Mouse (Mus musculus): ENCODE results near the gene Rassf2. TPM values are rescaled to one million over a fixed set of nuclear protein-coding genes. Genes with fewer than 3 reads are reported as not detected.
A peak's percentile ranks its signal among the peaks of the same experiment; 100 is the strongest.

Rassf2 gene
- polyA plus RNA-seq, 1 experiment from 2014 or later, result 25.2 TPM

DNA sequence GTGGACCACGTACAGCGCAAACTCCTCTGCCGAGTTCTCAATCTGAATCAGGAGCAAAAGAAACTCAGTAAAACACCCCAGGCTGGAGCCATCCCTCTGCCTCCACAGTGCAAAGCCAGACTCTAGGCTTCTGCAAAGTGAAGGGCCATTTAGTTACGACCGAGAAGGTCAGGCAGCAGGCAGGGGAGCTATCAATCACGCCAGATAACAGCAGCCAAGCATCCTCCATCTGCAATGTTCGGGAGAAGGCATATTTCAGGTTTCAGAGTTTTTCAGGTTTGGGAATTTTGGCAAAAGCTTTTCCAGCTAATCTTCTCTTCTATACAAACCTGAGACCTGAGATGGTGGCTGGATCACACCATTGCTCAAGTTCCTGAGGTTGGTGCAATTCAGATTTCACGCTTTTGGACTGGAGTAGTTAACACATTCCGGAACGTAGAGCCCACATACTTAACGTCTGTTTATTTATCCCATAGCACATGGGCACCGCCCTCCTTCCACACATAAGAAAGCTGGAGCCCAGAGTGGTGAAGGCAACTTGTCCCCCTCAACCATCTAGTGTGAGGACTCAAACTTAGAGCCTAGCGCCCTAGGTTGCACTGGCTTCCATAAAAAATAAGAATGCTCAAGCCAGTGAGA lies 28.2 kb downstream of the Rassf2 start:
- Histone ChIP-seq H3K27ac (ENCODE audit: low read depth, low read length) (no peak overlapping the region), H3K4me1 (ENCODE audit: control insufficient read depth, insufficient read depth, low read depth, low read length) (no peaks in the 10 kb centered on the region), H3K4me2 (ENCODE audit: low read length) (no peak overlapping the region), H3K36me3 (ENCODE audit: control insufficient read depth, insufficient read depth, low read length) (peaks cover 9% of the 10 kb centered on the region; the same call in 1 of the 2 replicates), H3K9ac (ENCODE audit: low read depth, low read length) (no peak overlapping the region), H3K27me3 (replicated peaks; ENCODE audit: control insufficient read depth, insufficient read depth, low read length) (no peaks in the 10 kb centered on the region), H3K9me3 (ENCODE audit: control insufficient read depth, low read length) (no peaks in the 10 kb centered on the region), H3K4me3 (ENCODE audit: low read length) (no peak overlapping the region)
- WGBS, result 82% methylated on average over 13 of the region's 13 CpGs
- no peak for ATAC-seq

GRCm38 (mm10) chr2:131997356-131997755 lies 32.7 kb downstream of the Rassf2 start:
- ATAC-seq, result no peak
- H3K9me3 ChIP-seq (ENCODE audit: control insufficient read depth, low read length), result no peaks in the 10 kb centered on the region
- H3K36me3 ChIP-seq (ENCODE audit: control insufficient read depth, insufficient read depth, low read length), result peaks cover 6% of the 10 kb centered on the region; the same call in 1 of the 2 replicates
- no peak overlapping the region for H3K9ac ChIP-seq (ENCODE audit: low read depth, low read length)
- H3K4me1 ChIP-seq (ENCODE audit: control insufficient read depth, insufficient read depth, low read depth, low read length), result no peaks in the 10 kb centered on the region; the same call in 1 of the 2 replicates
- H3K27ac ChIP-seq (ENCODE audit: low read depth, low read length), result no peak overlapping the region
- WGBS, result 31% methylated on average over 5 of the region's 5 CpGs
- no peaks in the 10 kb centered on the region for H3K27me3 ChIP-seq (replicated peaks; ENCODE audit: control insufficient read depth, insufficient read depth, low read length)
- no peak overlapping the region for H3K4me2 ChIP-seq (ENCODE audit: low read length)
- H3K4me3 ChIP-seq (ENCODE audit: low read length), result no peak overlapping the region

- no peak for ATAC-seq
- H3K4me1 ChIP-seq (ENCODE audit: control insufficient read depth, insufficient read depth, low read depth, low read length), result no peaks in the 10 kb centered on the region; the same call in 1 of the 2 replicates
- H3K27ac ChIP-seq (ENCODE audit: low read depth, low read length), result no peak overlapping the region
- WGBS, result 87% methylated on average over 7 of the region's 7 CpGs
- no peak overlapping the region for H3K9ac ChIP-seq (ENCODE audit: low read depth, low read length)
- H3K4me3 ChIP-seq (ENCODE audit: low read length), result no peak overlapping the region
- H3K9me3 ChIP-seq (ENCODE audit: control insufficient read depth, low read length), result no peaks in the 10 kb centered on the region
- no peak overlapping the region for H3K4me2 ChIP-seq (ENCODE audit: low read length)
- H3K36me3 ChIP-seq (ENCODE audit: control insufficient read depth, insufficient read depth, low read length), result peaks cover 6% of the 10 kb centered on the region; the same call in 1 of the 2 replicates
- H3K27me3 ChIP-seq (replicated peaks; ENCODE audit: control insufficient read depth, insufficient read depth, low read length), result no peaks in the 10 kb centered on the region
These were observed 33.7 kb downstream of the Rassf2 start for GRCm38 (mm10) chr2:131996369-131996768.

DNA sequence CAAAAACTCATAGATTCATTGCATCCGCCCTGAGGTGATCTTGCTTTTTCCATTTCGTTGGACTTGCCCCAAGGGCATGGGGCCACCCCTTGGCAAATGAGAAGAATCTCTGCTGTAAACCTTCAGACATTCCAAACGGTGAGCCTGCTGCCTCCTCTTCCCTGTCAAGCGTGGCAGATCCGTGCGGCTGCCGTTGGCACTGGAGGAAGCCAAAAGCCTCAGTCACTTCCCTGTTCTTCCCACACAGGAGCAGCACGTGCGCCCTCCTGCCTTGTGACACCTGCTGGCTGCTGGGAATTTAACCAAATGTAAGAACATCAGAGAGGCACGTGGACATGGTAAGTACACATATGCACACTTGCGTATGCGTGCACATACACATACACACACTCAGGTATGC lies 34.3 kb downstream of the Rassf2 start:
- H3K36me3 ChIP-seq (ENCODE audit: control insufficient read depth, insufficient read depth, low read length), result peaks cover 6% of the 10 kb centered on the region; the same call in 1 of the 2 replicates
- H3K9me3 ChIP-seq (ENCODE audit: control insufficient read depth, low read length), result no peaks in the 10 kb centered on the region
- H3K4me3 ChIP-seq (ENCODE audit: low read length), result no peak overlapping the region
- no peak for ATAC-seq
- 91% methylated on average over 12 of the region's 12 CpGs for WGBS
- H3K9ac ChIP-seq (ENCODE audit: low read depth, low read length), result no peak overlapping the region
- H3K4me2 ChIP-seq (ENCODE audit: low read length), result no peak overlapping the region
- no peaks in the 10 kb centered on the region for H3K27me3 ChIP-seq (replicated peaks; ENCODE audit: control insufficient read depth, insufficient read depth, low read length)
- no peak overlapping the region for H3K27ac ChIP-seq (ENCODE audit: low read depth, low read length)
- no peaks in the 10 kb centered on the region; the same call in 1 of the 2 replicates for H3K4me1 ChIP-seq (ENCODE audit: control insufficient read depth, insufficient read depth, low read depth, low read length)

DNA sequence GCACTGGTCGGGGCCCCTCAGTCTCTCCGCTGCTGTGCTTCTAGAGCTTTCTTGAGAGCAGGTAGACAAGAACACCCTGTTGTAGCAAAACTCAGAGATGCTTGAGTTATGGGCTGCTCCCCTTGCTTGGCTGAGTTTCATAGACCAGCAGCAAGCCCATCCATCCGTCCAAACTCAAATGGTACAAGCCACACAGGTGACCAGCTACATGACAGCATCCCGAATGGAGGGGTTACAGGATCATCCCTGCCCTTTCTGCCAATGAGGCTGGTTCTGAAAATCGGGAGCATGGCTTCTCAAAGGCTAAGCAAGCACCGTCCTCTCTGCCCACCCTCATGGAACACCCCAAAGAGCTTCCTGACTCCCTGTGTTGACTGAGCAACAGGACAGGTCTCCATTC lies 35.1 kb downstream of the Rassf2 start:
- Histone ChIP-seq H3K4me2 (ENCODE audit: low read length) (no peak overlapping the region), H3K27me3 (replicated peaks; ENCODE audit: control insufficient read depth, insufficient read depth, low read length) (no peaks in the 10 kb centered on the region), H3K4me1 (ENCODE audit: control insufficient read depth, insufficient read depth, low read depth, low read length) (no peaks in the 10 kb centered on the region; the same call in 1 of the 2 replicates), H3K9me3 (ENCODE audit: control insufficient read depth, low read length) (no peaks in the 10 kb centered on the region), H3K9ac (ENCODE audit: low read depth, low read length) (no peak overlapping the region), H3K27ac (ENCODE audit: low read depth, low read length) (no peak overlapping the region), H3K4me3 (ENCODE audit: low read length) (no peak overlapping the region), H3K36me3 (ENCODE audit: control insufficient read depth, insufficient read depth, low read length) (peaks cover 6% of the 10 kb centered on the region; the same call in 1 of the 2 replicates)
- 91% methylated on average over 6 of the region's 6 CpGs for WGBS
- no peak for ATAC-seq

DNA sequence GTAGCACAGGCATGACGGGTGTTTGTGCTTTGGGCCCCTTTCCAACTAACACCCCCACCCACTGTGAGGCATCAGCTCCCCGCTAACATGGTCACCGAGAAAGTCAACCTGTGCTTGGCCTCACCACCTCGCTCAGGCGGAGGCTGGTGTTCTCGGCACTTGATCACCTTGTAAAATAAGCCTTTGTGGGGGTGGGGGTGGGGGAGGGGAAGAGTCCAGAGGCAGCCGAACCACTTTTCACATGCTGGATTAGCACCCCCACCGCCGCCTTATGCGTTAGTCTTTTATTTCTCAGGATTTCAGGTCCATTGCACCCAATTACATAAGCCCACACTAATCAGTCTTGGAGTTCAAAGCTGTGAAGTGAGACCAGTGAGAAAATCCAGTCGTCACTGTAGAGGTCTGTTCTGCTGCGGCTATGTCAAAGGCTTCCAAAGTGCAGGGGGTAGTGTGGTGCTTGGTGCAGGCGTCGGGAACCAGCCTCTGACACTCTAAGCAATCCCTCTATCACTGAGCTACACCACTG lies 36.4 kb downstream of the Rassf2 start:
- Histone ChIP-seq H3K27ac (ENCODE audit: low read depth, low read length) (no peak overlapping the region), H3K27me3 (replicated peaks; ENCODE audit: control insufficient read depth, insufficient read depth, low read length) (no peaks in the 10 kb centered on the region), H3K4me3 (ENCODE audit: low read length) (no peak overlapping the region), H3K36me3 (ENCODE audit: control insufficient read depth, insufficient read depth, low read length) (peaks cover 6% of the 10 kb centered on the region; the same call in 1 of the 2 replicates), H3K9ac (ENCODE audit: low read depth, low read length) (no peak overlapping the region), H3K4me2 (ENCODE audit: low read length) (no peak overlapping the region), H3K9me3 (ENCODE audit: control insufficient read depth, low read length) (no peaks in the 10 kb centered on the region), H3K4me1 (ENCODE audit: control insufficient read depth, insufficient read depth, low read depth, low read length) (no peaks in the 10 kb centered on the region; the same call in 1 of the 2 replicates)
- peak; percentile 63; the same call in 1 of the 2 replicates for ATAC-seq
- 39% methylated on average over 14 of the region's 14 CpGs for WGBS

GRCm38 (mm10) chr2:131993151-131993550 lies 36.9 kb downstream of the Rassf2 start:
- Histone ChIP-seq H3K4me2 (ENCODE audit: low read length) (no peak overlapping the region), H3K36me3 (ENCODE audit: control insufficient read depth, insufficient read depth, low read length) (peaks cover 5% of the 10 kb centered on the region; the same call in 1 of the 2 replicates), H3K9me3 (ENCODE audit: control insufficient read depth, low read length) (no peaks in the 10 kb centered on the region), H3K4me3 (ENCODE audit: low read length) (no peak overlapping the region), H3K4me1 (ENCODE audit: control insufficient read depth, insufficient read depth, low read depth, low read length) (no peaks in the 10 kb centered on the region; the same call in 1 of the 2 replicates), H3K27me3 (replicated peaks; ENCODE audit: control insufficient read depth, insufficient read depth, low read length) (no peaks in the 10 kb centered on the region), H3K9ac (ENCODE audit: low read depth, low read length) (no peak overlapping the region), H3K27ac (ENCODE audit: low read depth, low read length) (no peak overlapping the region)
- 79% methylated on average over 4 of the region's 4 CpGs for WGBS
- no peak for ATAC-seq

- Histone ChIP-seq H3K36me3 (ENCODE audit: control insufficient read depth, insufficient read depth, low read length) (no peaks in the 10 kb centered on the region), H3K27me3 (replicated peaks; ENCODE audit: control insufficient read depth, insufficient read depth, low read length) (no peaks in the 10 kb centered on the region), H3K4me3 (ENCODE audit: low read length) (no peak overlapping the region), H3K27ac (ENCODE audit: low read depth, low read length) (no peak overlapping the region), H3K9ac (ENCODE audit: low read depth, low read length) (no peak overlapping the region), H3K9me3 (ENCODE audit: control insufficient read depth, low read length) (no peaks in the 10 kb centered on the region), H3K4me1 (ENCODE audit: control insufficient read depth, insufficient read depth, low read depth, low read length) (no peaks in the 10 kb centered on the region; the same call in 1 of the 2 replicates), H3K4me2 (ENCODE audit: low read length) (no peak overlapping the region)
- ATAC-seq, result no peak
- 85% methylated on average over 2 of the region's 2 CpGs for WGBS
These were observed 37.6 kb downstream of the Rassf2 start for GRCm38 (mm10) chr2:131992487-131992886.

- no peak overlapping the region for H3K9ac ChIP-seq (ENCODE audit: low read depth, low read length)
- no peak overlapping the region for H3K4me3 ChIP-seq (ENCODE audit: low read length)
- H3K27me3 ChIP-seq (replicated peaks; ENCODE audit: control insufficient read depth, insufficient read depth, low read length), result no peaks in the 10 kb centered on the region
- H3K9me3 ChIP-seq (ENCODE audit: control insufficient read depth, low read length), result no peaks in the 10 kb centered on the region
- no peak for ATAC-seq
- 74% methylated on average over 2 of the region's 2 CpGs for WGBS
- H3K27ac ChIP-seq (ENCODE audit: low read depth, low read length), result no peak overlapping the region
- no peaks in the 10 kb centered on the region for H3K36me3 ChIP-seq (ENCODE audit: control insufficient read depth, insufficient read depth, low read length)
- no peak overlapping the region for H3K4me2 ChIP-seq (ENCODE audit: low read length)
- H3K4me1 ChIP-seq (ENCODE audit: control insufficient read depth, insufficient read depth, low read depth, low read length), result no peaks in the 10 kb centered on the region; the same call in 1 of the 2 replicates
These were observed 41.5 kb downstream of the Rassf2 start for GRCm38 (mm10) chr2:131988550-131988949.

All from hindbrain, embryonic 16.5 days (tissue).